Mouse (Mus musculus): ENCODE data around the gene Susd1. TPM values are rescaled to one million over a fixed set of nuclear protein-coding genes. Genes with fewer than 3 reads are reported as not detected.

Susd1 gene
- polyA plus RNA-seq, 1 experiment = 9.7 TPM

- Histone ChIP-seq H3K36me3 (ENCODE audit: control insufficient read depth, insufficient read depth, low read length, poor library complexity, severe bottlenecking) (no peaks in the 10 kb centered on the region), H3K9me3 (replicated peaks; ENCODE audit: control insufficient read depth, insufficient read depth, low read length, poor library complexity, severe bottlenecking) (no peaks in the 10 kb centered on the region), H3K27ac (ENCODE audit: insufficient read depth, low read length) (no peak overlapping the region), H3K4me3 (ENCODE audit: low read depth, low read length) (no peak overlapping the region), H3K9ac (ENCODE audit: low read depth, poor library complexity, severe bottlenecking) (no peak overlapping the region), H3K27me3 (ENCODE audit: control insufficient read depth, insufficient read depth, low read length, poor library complexity, severe bottlenecking) (no peaks in the 10 kb centered on the region), H3K4me1 (ENCODE audit: control insufficient read depth, insufficient read depth, low read length) (no peaks in the 10 kb centered on the region)
- TF ChIP-seq POLR2A (IDR thresholded peaks at IDR 0.05; ENCODE audit: insufficient read depth, low read length) (no peak), CTCF (IDR thresholded peaks at IDR 0.05; ENCODE audit: low read depth, low read length) (no peak)
Measured at GRCm38 (mm10) chr4:59275494-59275893, 162.9 kb downstream of the Susd1 start.

- H3K36me3 ChIP-seq (ENCODE audit: control insufficient read depth, insufficient read depth, low read length, poor library complexity, severe bottlenecking) = no peaks in the 10 kb centered on the region
- TF ChIP-seq EP300 (IDR thresholded peaks at IDR 0.05; ENCODE audit: insufficient read depth, low read depth, low read length) (no peak), POLR2A (IDR thresholded peaks at IDR 0.05; ENCODE audit: insufficient read depth, low read length) (no peak), CTCF (IDR thresholded peaks at IDR 0.05; ENCODE audit: low read depth, low read length) (no peak)
- no peak overlapping the region for H3K27ac ChIP-seq (ENCODE audit: insufficient read depth, low read length)
- no peak overlapping the region for H3K4me3 ChIP-seq (ENCODE audit: low read depth, low read length)
- no peaks in the 10 kb centered on the region for H3K27me3 ChIP-seq (ENCODE audit: control insufficient read depth, insufficient read depth, low read length, poor library complexity, severe bottlenecking)
- H3K4me1 ChIP-seq (ENCODE audit: control insufficient read depth, insufficient read depth, low read length) = no peaks in the 10 kb centered on the region
- H3K9ac ChIP-seq (ENCODE audit: low read depth, poor library complexity, severe bottlenecking) = no peak overlapping the region
- no peaks in the 10 kb centered on the region for H3K9me3 ChIP-seq (replicated peaks; ENCODE audit: control insufficient read depth, insufficient read depth, low read length, poor library complexity, severe bottlenecking)
Measured at GRCm38 (mm10) chr4:59274136-59274535, 164.3 kb downstream of the Susd1 start.

GRCm38 (mm10) chr4:59273342-59273741 lies 165.1 kb downstream of the Susd1 start:
- Histone ChIP-seq H3K4me3 (ENCODE audit: low read depth, low read length) (no peak overlapping the region), H3K27ac (ENCODE audit: insufficient read depth, low read length) (no peak overlapping the region), H3K4me1 (ENCODE audit: control insufficient read depth, insufficient read depth, low read length) (no peaks in the 10 kb centered on the region), H3K9me3 (replicated peaks; ENCODE audit: control insufficient read depth, insufficient read depth, low read length, poor library complexity, severe bottlenecking) (no peaks in the 10 kb centered on the region), H3K27me3 (ENCODE audit: control insufficient read depth, insufficient read depth, low read length, poor library complexity, severe bottlenecking) (no peaks in the 10 kb centered on the region), H3K9ac (ENCODE audit: low read depth, poor library complexity, severe bottlenecking) (no peak overlapping the region), H3K36me3 (ENCODE audit: control insufficient read depth, insufficient read depth, low read length, poor library complexity, severe bottlenecking) (no peaks in the 10 kb centered on the region)
- peak; percentile 68 for TF ChIP-seq EP300 (IDR thresholded peaks at IDR 0.05; ENCODE audit: insufficient read depth, low read depth, low read length)
- TF ChIP-seq POLR2A (IDR thresholded peaks at IDR 0.05; ENCODE audit: insufficient read depth, low read length) = no peak
- no peak for TF ChIP-seq CTCF (IDR thresholded peaks at IDR 0.05; ENCODE audit: low read depth, low read length)

GRCm38 (mm10) chr4:59265631-59266030 lies 172.8 kb downstream of the Susd1 start:
- no peaks in the 10 kb centered on the region for H3K9me3 ChIP-seq (replicated peaks; ENCODE audit: control insufficient read depth, insufficient read depth, low read length, poor library complexity, severe bottlenecking)
- no peaks in the 10 kb centered on the region for H3K36me3 ChIP-seq (ENCODE audit: control insufficient read depth, insufficient read depth, low read length, poor library complexity, severe bottlenecking)
- H3K27ac ChIP-seq (ENCODE audit: insufficient read depth, low read length) = no peak overlapping the region
- no peak overlapping the region for H3K9ac ChIP-seq (ENCODE audit: low read depth, poor library complexity, severe bottlenecking)
- H3K4me3 ChIP-seq (ENCODE audit: low read depth, low read length) = no peak overlapping the region
- TF ChIP-seq POLR2A (IDR thresholded peaks at IDR 0.05; ENCODE audit: insufficient read depth, low read length) (no peak), EP300 (IDR thresholded peaks at IDR 0.05; ENCODE audit: insufficient read depth, low read depth, low read length) (no peak), CTCF (IDR thresholded peaks at IDR 0.05; ENCODE audit: low read depth, low read length) (no peak)
- no peaks in the 10 kb centered on the region for H3K4me1 ChIP-seq (ENCODE audit: control insufficient read depth, insufficient read depth, low read length)
- no peaks in the 10 kb centered on the region for H3K27me3 ChIP-seq (ENCODE audit: control insufficient read depth, insufficient read depth, low read length, poor library complexity, severe bottlenecking)

GRCm38 (mm10) chr4:59265182-59265581 lies 173.3 kb downstream of the Susd1 start:
- no peak for TF ChIP-seq CTCF (IDR thresholded peaks at IDR 0.05; ENCODE audit: low read depth, low read length)
- no peak for TF ChIP-seq EP300 (IDR thresholded peaks at IDR 0.05; ENCODE audit: insufficient read depth, low read depth, low read length)
- no peak for TF ChIP-seq POLR2A (IDR thresholded peaks at IDR 0.05; ENCODE audit: insufficient read depth, low read length)
- H3K9me3 ChIP-seq (replicated peaks; ENCODE audit: control insufficient read depth, insufficient read depth, low read length, poor library complexity, severe bottlenecking) = no peaks in the 10 kb centered on the region
- H3K4me1 ChIP-seq (ENCODE audit: control insufficient read depth, insufficient read depth, low read length) = no peaks in the 10 kb centered on the region
- no peaks in the 10 kb centered on the region for H3K36me3 ChIP-seq (ENCODE audit: control insufficient read depth, insufficient read depth, low read length, poor library complexity, severe bottlenecking)
- H3K27ac ChIP-seq (ENCODE audit: insufficient read depth, low read length) = no peak overlapping the region
- no peak overlapping the region for H3K4me3 ChIP-seq (ENCODE audit: low read depth, low read length)
- H3K9ac ChIP-seq (ENCODE audit: low read depth, poor library complexity, severe bottlenecking) = no peak overlapping the region
- H3K27me3 ChIP-seq (ENCODE audit: control insufficient read depth, insufficient read depth, low read length, poor library complexity, severe bottlenecking) = no peaks in the 10 kb centered on the region

Other genes starting within 250 kb of the Susd1 start
- gene Ugcg, start 249.4 kb downstream of the Susd1 start, polyA plus RNA-seq (2011; ENCODE audit: insufficient read depth, insufficient read length, low read depth, missing spikeins) = 60.0 and 61.2 TPM in 2 replicates
- 113 and 126 TPM in 2 replicates for gene Ptbp3, start 110.7 kb upstream of the Susd1 start, polyA plus RNA-seq (2011; ENCODE audit: insufficient read depth, insufficient read length, low read depth, missing spikeins)
- 21.1 and 27.3 TPM in 2 replicates for gene Hsdl2, start 142.9 kb upstream of the Susd1 start, polyA plus RNA-seq (2011; ENCODE audit: insufficient read depth, insufficient read length, low read depth, missing spikeins)
- gene E130308A19Rik, start 187.6 kb upstream of the Susd1 start, polyA plus RNA-seq (2011; ENCODE audit: insufficient read depth, insufficient read length, low read depth, missing spikeins) = 15.8 and 16.3 TPM in 2 replicates